13 mouse cellular contexts compared by ENCODE assay signal in the genomic region with DNA sequence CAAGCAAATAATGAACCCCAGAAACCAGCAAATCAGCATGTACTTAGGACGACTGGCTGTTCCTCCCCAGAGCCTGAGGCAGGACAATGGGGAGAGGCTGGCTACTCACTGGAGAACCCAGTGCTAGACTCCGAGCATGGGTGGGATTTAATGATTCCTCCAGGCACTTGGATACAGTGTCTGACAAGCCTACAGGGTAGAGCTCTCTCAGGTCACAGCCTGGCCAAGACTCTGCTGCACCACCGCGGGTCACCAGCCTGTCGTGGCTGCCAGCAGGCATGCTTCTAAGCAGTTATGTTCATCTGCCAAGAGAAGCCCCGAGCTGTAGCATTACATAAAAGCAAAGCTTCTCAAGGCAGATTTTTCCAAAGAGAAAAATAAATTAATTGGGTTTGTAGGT.
DNase-seq lines count a peak whose midpoint lies in the region; ATAC-seq lines count a peak whose summit lies in the region.
"Had no signal": no experiment of that assay in that cellular context is flagged by ENCODE, and none has a peak within 500 bp of the region (broad histone marks: within the 10 kb centered on the region; RNA-seq: fewer than 3 reads in every experiment).

No protein-coding gene starts in this region.

- H3K27me3 ChIP-seq in hindbrain, embryonic 16.5 days (replicated peaks; ENCODE audit: control insufficient read depth, insufficient read depth, low read length), result no peaks in the 10 kb centered on the region
- no peaks in the 10 kb centered on the region for H3K27me3 ChIP-seq in hindbrain, embryonic 10.5 days (ENCODE audit: insufficient read depth, poor library complexity, severe bottlenecking)
- no peaks in the 10 kb centered on the region for H3K27me3 ChIP-seq in midbrain, embryonic 14.5 days (ENCODE audit: control insufficient read depth, insufficient read depth, low read length)
- H3K27me3 ChIP-seq: kidney, embryonic 15.5 days; liver, embryonic 13.5 days; megakaryocyte, embryonic 14.5 days had no signal

- DNase-seq in hindbrain, embryonic 10.5 days (ENCODE audit: low spot score), result no peak
- DNase-seq in cerebellum, postnatal 14 days, result peak; percentile 78 to 88
- DNase-seq in midbrain, embryonic 14.5 days, result peak; percentile 59
- DNase-seq in frontal cortex, adult 2 months (ENCODE audit: extremely low spot score in 1 of 2, low spot score in 1 of 2), result no peak
- no peak for DNase-seq in ovary, adult 18-20 months (ENCODE audit: low spot score)
- DNase-seq in gastrocnemius, adult 18-20 months (ENCODE audit: low spot score), result no peak
- DNase-seq: heart, postnatal 10 days; liver, embryonic 13.5 days; thymus, adult 2 months had no signal

- no peaks in the 10 kb centered on the region for H3K9me3 ChIP-seq in hindbrain, embryonic 16.5 days (ENCODE audit: control insufficient read depth, low read length)
- no peaks in the 10 kb centered on the region for H3K9me3 ChIP-seq in hindbrain, embryonic 10.5 days
- H3K9me3 ChIP-seq in midbrain, embryonic 14.5 days (ENCODE audit: control insufficient read depth, low read length), result no peaks in the 10 kb centered on the region
- H3K9me3 ChIP-seq: kidney, embryonic 15.5 days; liver, embryonic 13.5 days had no signal

- no peak overlapping the region for H3K27ac ChIP-seq in hindbrain, embryonic 16.5 days (ENCODE audit: low read depth, low read length)
- no peak overlapping the region for H3K27ac ChIP-seq in hindbrain, embryonic 10.5 days
- peak overlapping the region; percentile 60 for H3K27ac ChIP-seq in midbrain, embryonic 14.5 days (replicated peaks; ENCODE audit: low read depth, low read length)
- H3K27ac ChIP-seq: kidney, embryonic 15.5 days; liver, embryonic 13.5 days had no signal

- no peak overlapping the region for H3K9ac ChIP-seq in hindbrain, embryonic 16.5 days (ENCODE audit: low read depth, low read length)
- H3K9ac ChIP-seq in midbrain, embryonic 14.5 days (replicated peaks; ENCODE audit: low read length), result no peak overlapping the region
- H3K9ac ChIP-seq: kidney, embryonic 15.5 days; liver, embryonic 13.5 days had no signal

- H3K4me1 ChIP-seq in hindbrain, embryonic 16.5 days (ENCODE audit: control insufficient read depth, insufficient read depth, low read depth, low read length), result 0 out of 2 replicates have a peak, but pooled peaks cover 2% of the 10 kb centered on the region
- 0 out of 2 replicates have a peak, but pooled peaks cover 5% of the 10 kb centered on the region for H3K4me1 ChIP-seq in hindbrain, embryonic 10.5 days (replicated peaks)
- H3K4me1 ChIP-seq in midbrain, embryonic 14.5 days (ENCODE audit: control insufficient read depth, insufficient read depth, low read length), result 0 out of 2 replicates have a peak, but pooled peaks cover 7% of the 10 kb centered on the region
- H3K4me1 ChIP-seq: kidney, embryonic 15.5 days; liver, embryonic 13.5 days; megakaryocyte, embryonic 14.5 days had no signal

- no peak overlapping the region for H3K4me3 ChIP-seq in hindbrain, embryonic 16.5 days (ENCODE audit: low read length)
- H3K4me3 ChIP-seq in hindbrain, embryonic 10.5 days, result no peak overlapping the region
- no peak overlapping the region for H3K4me3 ChIP-seq in midbrain, embryonic 14.5 days (replicated peaks; ENCODE audit: low read depth, low read length)
- H3K4me3 ChIP-seq: kidney, embryonic 15.5 days; liver, embryonic 13.5 days; megakaryocyte, embryonic 14.5 days had no signal

- WGBS in hindbrain, embryonic 16.5 days, result 27% methylated on average over 6 of the region's 6 CpGs
- WGBS in hindbrain, embryonic 10.5 days, result 56% methylated on average over 6 of the region's 6 CpGs
- 27% methylated on average over 6 of the region's 6 CpGs for WGBS in midbrain, embryonic 14.5 days

- peak; percentile 79; the same call in 1 of the 2 replicates for ATAC-seq in hindbrain, embryonic 16.5 days
- peak; percentile 96 for ATAC-seq in cerebellum, adult (ENCODE audit: insufficient number of reproducible peaks, low FRiP score, low TSS enrichment)
- peak; percentile 50; the same call in 1 of the 2 replicates for ATAC-seq in midbrain, embryonic 14.5 days (ENCODE audit: low FRiP score, low TSS enrichment)

- H3K36me3 ChIP-seq in hindbrain, embryonic 16.5 days (ENCODE audit: control insufficient read depth, insufficient read depth, low read length), result no peaks in the 10 kb centered on the region
- no peaks in the 10 kb centered on the region for H3K36me3 ChIP-seq in hindbrain, embryonic 10.5 days
- no peaks in the 10 kb centered on the region for H3K36me3 ChIP-seq in midbrain, embryonic 14.5 days (ENCODE audit: control insufficient read depth, insufficient read depth, low read length)
- H3K36me3 ChIP-seq: kidney, embryonic 15.5 days had no signal

- H3K4me2 ChIP-seq in hindbrain, embryonic 16.5 days (ENCODE audit: low read length), result no peak overlapping the region
- no peak overlapping the region for H3K4me2 ChIP-seq in midbrain, embryonic 14.5 days (ENCODE audit: low read length)
- H3K4me2 ChIP-seq: kidney, embryonic 15.5 days; liver, embryonic 13.5 days had no signal

Comparison
In these comparisons a context has a peak if more than half of its experiments do, and no peak if none do; other contexts are left out.
1. DNase-seq: peak in cerebellum, postnatal 14 days (2 of 2) and midbrain, embryonic 14.5 days (single experiment); none in hindbrain, embryonic 10.5 days (single experiment), frontal cortex, adult 2 months (0 of 2), ovary, adult 18-20 months (single experiment) and gastrocnemius, adult 18-20 months (single experiment).
2. Peak in every context shown above with its lines, with median percentiles within 50 percentile points of each other: ATAC-seq.